Mouse (Mus musculus): ENCODE results near the gene Gphn. TPM values are rescaled to one million over a fixed set of nuclear protein-coding genes. Genes with fewer than 3 reads are reported as not detected.

The Gphn gene
- total and polyA plus RNA-seq, 3 experiments = 23.1 to 30.5 TPM; not detected in 1

GRCm38 (mm10) chr12:78727723-78728122, 501.5 kb downstream of the Gphn start:
- H3K4me1 ChIP-seq (ENCODE audit: control insufficient read depth in 1 of 2, insufficient read depth in 2 of 2, low read length in 2 of 2) = no peaks in the 10 kb centered on the region
- no peaks in the 10 kb centered on the region for H3K79me2 ChIP-seq (ENCODE audit: control insufficient read depth, insufficient read depth, low read length, poor library complexity)
- H3K4me3 ChIP-seq (ENCODE audit: control insufficient read depth in 1 of 2, insufficient read depth in 1 of 2, low read depth in 2 of 2, low read length in 2 of 2) = no peak overlapping the region
- no peaks in the 10 kb centered on the region for H3K27me3 ChIP-seq (ENCODE audit: control insufficient read depth in 1 of 2, insufficient read depth in 2 of 2, low read length in 2 of 2)
- no peak for DNase-seq (ENCODE audit: low read depth, low spot score)
- H3K27ac ChIP-seq (ENCODE audit: control insufficient read depth, low read depth, low read length) = no peak overlapping the region
- H3K9me3 ChIP-seq (replicated peaks; ENCODE audit: insufficient read depth, low read length) = no peaks in the 10 kb centered on the region
- H3K9ac ChIP-seq (ENCODE audit: control insufficient read depth, low read depth, low read length, poor library complexity, severe bottlenecking) = no peak overlapping the region
- TF ChIP-seq POLR2AphosphoS5 (IDR thresholded peaks at IDR 0.05; ENCODE audit: borderline replicate concordance, low read depth, low read length) (no peak), ELF1 (IDR thresholded peaks at IDR 0.05; ENCODE audit: low read depth, low read length) (no peak), ZMIZ1 (IDR thresholded peaks at IDR 0.05; ENCODE audit: low read depth, low read length) (no peak), EP300 (IDR thresholded peaks at IDR 0.05; ENCODE audit: low read depth in 1 of 2, low read length in 2 of 2) (no peak), TAL1 (IDR thresholded peaks at IDR 0.05; ENCODE audit: low read length) (no peak), KAT2A (conservative IDR thresholded peaks at IDR 0.05; ENCODE audit: low read depth, low read length) (no peak), BHLHE40 (IDR thresholded peaks at IDR 0.05; ENCODE audit: borderline replicate concordance, low read depth, low read length) (no peak), E2F4 (IDR thresholded peaks at IDR 0.05; ENCODE audit: borderline replicate concordance, low read depth, low read length) (no peak), USF1 (IDR thresholded peaks at IDR 0.05; ENCODE audit: low read depth, low read length) (no peak), MXI1 (IDR thresholded peaks at IDR 0.05; ENCODE audit: low read depth, low read length) (no peak), JUND (IDR thresholded peaks at IDR 0.05; ENCODE audit: low read depth, low read length) (no peak), USF2 (IDR thresholded peaks at IDR 0.05; ENCODE audit: borderline replicate concordance in 1 of 2, insufficient read depth in 1 of 2, low read depth in 1 of 2, low read length in 2 of 2) (no peak), NRF1 (IDR thresholded peaks at IDR 0.05; ENCODE audit: insufficient read depth, low read depth, low read length, poor library complexity, severe bottlenecking) (no peak), CTCF (IDR thresholded peaks at IDR 0.05 in 2 of 3, conservative IDR thresholded peaks at IDR 0.05 in 1 of 3; ENCODE audit: control insufficient read depth in 1 of 3, insufficient read depth in 1 of 3, low read depth in 2 of 3, low read length in 3 of 3, poor library complexity in 1 of 3, severe bottlenecking in 1 of 3) (no peak), GATA1 (IDR thresholded peaks at IDR 0.05; ENCODE audit: low read depth, low read length) (no peak), MYB (IDR thresholded peaks at IDR 0.05; ENCODE audit: low read depth, low read length) (no peak), TBP (IDR thresholded peaks at IDR 0.05; ENCODE audit: low read depth, low read length) (no peak)
- no peaks in the 10 kb centered on the region for H3K36me3 ChIP-seq (ENCODE audit: control insufficient read depth in 1 of 2, insufficient read depth in 2 of 2, low read length in 2 of 2)

Other genes with a start within 250 kb of the Gphn start
- not detected in 2 replicates for gene Gm6657, start 32.1 kb upstream of the Gphn start, total RNA-seq (2012; rRNA removed)
- gene Gm6657, start 32.1 kb upstream of the Gphn start, polyA plus RNA-seq (2012; ENCODE audit: insufficient read depth in 1 of 2, insufficient read length in 2 of 2, low read depth in 1 of 2, low replicate concordance in 2 of 2, missing spikeins in 1 of 2) = not detected

Data from MEL (cell line).